Mouse (Mus musculus) kidney, adult 11 months (tissue): Measurements from ENCODE around the gene Agbl2.

Experiments used
- DNase-seq: peaks from one replicate; pipeline ENCODE4 v3.0.0; 2022

Gene Agbl2

DNA sequence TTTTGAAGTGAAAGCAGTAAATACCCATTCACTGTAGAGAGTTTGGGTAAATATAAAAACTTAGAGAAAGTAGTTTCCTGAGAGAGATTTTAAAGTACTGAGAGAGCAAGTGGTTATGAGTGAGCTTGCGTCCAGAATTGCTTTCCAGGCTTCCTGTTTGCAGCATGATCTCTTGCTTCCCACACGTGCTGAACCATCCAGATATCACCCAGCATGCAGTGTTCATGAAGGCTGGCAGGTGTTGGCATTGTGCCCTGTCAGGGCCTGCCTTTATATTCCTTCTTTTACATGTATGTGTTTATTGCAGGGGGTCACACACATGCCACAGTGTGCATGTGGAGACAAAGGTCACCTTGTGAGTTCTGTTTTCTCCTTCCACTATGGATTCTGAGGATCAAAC lies 92.7 kb downstream of the Agbl2 start:
- no peak for DNase-seq

DNA sequence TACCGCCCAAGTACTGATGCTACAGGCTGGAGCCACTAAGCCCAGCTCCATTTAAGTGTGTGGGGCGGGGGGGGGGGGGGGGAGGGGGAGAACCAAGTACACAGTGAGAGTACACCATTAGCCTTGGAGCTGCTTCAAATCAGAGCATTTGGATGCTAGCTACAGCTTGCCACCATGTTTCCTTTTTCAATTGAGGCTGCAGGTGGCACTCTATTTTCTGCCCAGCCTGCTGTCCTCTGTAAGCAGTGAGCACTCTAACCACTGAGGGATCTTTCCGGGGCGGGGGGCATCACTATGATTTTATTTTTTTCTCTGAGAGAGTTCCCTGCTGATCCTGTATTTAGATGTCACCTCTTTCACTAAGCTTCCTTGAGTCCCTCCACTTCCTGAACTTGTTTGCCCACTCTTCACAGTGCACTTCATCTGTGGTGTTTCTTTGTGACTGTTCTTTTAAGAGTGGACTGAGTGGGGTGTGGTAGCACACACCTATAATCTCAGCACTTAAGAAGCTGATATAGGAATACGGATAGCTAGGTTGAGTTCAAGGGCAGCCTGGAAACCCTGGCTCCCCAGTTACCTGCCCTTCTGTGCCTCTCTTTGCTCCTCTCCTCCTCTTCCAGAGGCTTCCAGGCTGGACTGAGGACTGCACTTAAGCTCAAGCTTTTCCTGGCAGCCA lies 95.2 kb downstream of the Agbl2 start:
- DNase-seq: no peak

DNA sequence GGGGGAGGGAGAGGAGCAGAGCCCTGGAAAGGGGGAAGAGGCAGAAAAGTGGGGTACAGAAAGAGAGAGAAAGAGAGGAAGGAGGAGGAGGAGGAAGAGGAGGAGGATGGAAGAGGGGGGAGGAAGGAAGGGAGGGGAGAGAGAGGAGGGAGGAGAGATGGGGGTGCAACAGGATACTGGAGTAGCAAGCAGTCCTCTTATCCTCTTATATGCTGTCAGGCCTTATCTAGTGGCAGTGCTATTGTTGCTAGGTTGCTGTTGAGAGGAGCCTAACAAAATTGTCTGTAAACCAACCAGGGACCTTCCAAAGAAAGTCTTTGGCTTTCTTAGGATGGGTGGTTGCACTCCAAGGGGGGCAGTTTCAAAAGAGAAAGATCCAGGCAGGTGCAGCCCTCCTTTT lies 96.9 kb downstream of the Agbl2 start:
- no peak for DNase-seq

DNA sequence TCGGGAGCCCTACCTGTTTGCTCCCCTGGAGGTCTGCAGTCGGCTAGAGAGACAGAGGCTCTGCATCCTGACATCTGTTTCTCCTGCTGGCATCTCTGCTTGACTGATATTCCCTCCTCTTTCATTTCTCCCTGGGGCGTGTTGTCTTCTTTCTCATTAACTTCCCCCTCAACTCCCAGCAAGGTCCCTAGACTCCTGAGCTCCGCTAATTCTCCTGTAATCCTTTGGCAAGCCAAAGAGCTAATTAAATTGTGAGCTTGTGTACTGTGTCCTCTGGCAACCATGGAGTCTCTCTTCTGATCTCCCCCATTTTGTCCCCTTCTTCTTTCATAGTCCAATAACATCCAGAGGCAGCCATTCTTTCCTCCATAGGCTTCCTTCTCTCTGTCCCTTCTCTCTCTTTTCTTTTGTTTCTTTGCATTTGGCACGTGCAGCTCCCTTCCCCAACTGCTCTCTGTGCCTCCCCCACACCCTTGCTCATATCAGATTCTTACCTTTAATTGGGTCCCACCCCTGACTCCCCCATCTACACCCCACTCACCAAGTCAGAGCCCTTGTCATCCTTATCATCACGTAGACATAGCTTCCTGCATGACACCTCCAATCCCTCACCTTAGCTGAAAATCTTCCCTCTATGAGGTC lies 97.7 kb downstream of the Agbl2 start:
- no peak for DNase-seq

GRCm38 (mm10) chr2:90881824-90882223 lies 99.3 kb downstream of the Agbl2 start:
- DNase-seq: no peak
